Mouse (Mus musculus): Measurements from ENCODE around the gene Tagap1. TPM values are rescaled to one million over a fixed set of nuclear protein-coding genes. Genes with fewer than 3 reads are reported as not detected.
"Not testable (repeated sequence)": the region's sequence is repeated elsewhere in the genome, so short reads cannot be mapped to it uniquely, and the experiment has no call there.

Gene Tagap1
- total and polyA plus RNA-seq, 3 experiments = 16.8 to 21.1 (median 20.3) TPM

DNA sequence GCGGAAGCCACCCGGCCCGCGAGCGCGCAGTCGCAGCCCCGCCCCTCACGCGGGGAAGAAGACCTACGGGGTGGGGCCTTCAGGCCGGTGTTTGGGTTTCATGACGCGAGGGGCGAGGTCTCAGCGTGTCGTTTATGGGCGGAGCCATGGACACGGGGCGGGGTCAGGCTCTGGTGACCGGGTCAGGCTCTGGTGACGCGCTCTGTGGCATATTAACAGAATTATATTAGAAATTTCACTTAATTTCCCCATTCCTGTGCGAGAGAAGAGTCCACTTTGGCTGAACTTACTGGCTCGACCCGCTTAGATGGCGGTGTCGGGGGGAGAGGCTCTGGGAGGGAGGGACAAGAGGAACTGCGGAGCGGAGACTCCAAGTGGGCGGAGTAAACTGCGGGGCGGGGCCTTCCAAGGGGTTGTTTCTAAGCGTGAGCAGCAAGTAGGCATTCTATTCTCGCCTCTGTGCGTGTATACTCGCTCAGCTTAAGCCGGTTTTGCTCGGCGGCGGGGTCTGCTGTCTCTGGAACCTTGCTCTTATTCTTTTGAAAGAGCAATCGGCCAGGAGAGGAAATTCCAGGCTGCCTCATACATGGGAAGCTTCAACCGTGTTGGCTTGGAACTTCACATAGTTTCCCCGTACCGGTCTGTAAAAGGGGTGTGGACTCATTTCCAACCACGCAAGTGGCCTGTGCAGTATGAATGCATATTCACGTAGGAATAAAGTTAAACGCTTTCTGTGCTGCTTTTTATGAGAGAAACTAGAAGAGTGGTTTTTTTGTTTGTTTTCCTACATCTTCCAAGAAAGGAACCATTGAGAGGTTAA is 435 bp upstream of the Tagap1 start:
- Histone ChIP-seq H3K4me3 (replicated peaks in 1 of 3; ENCODE audit: low read depth in 2 of 3, low read length in 2 of 3, poor library complexity in 1 of 3) (peak overlapping the region in 2 of 3 experiments; percentile 23 to 35), H3K4me2 (ENCODE audit: insufficient read depth, low read depth, poor library complexity, severe bottlenecking) (peak overlapping the region; percentile 61; the same call in 1 of the 2 replicates)
- H3K9ac ChIP-seq (ENCODE audit: insufficient read depth, low read depth); dilution Hi-C loops (cut with MboI; ENCODE audit: extremely low pct_ligation_motif_present, extremely low pct_unique_long_range_greater_than_20kb, low sequenced_read_pairs); in situ Hi-C loops (cut with MboI; ENCODE audit: low pct_ligation_motif_present, low pct_unique_long_range_greater_than_20kb, low sequenced_read_pairs); H3K36me3 ChIP-seq (replicated peaks in 1 of 2; ENCODE audit: control insufficient read depth in 1 of 2, insufficient read depth in 1 of 2, low read length in 1 of 2); H3K4me1 ChIP-seq (ENCODE audit: control insufficient read depth in 1 of 2, insufficient read depth in 2 of 2); H3K27ac ChIP-seq (ENCODE audit: insufficient read depth, low read depth); H3K9me3 ChIP-seq (replicated peaks; ENCODE audit: low read length); H3K79me2 ChIP-seq (replicated peaks; ENCODE audit: control insufficient read depth, extremely low read depth, insufficient read depth, poor library complexity, severe bottlenecking); H3K27me3 ChIP-seq (replicated peaks); DNase-seq (ENCODE audit: extremely low read depth): not testable (repeated sequence)
- TF ChIP-seq SIN3A (IDR thresholded peaks at IDR 0.05; ENCODE audit: low read length) (peak; percentile 31; the same call in 1 of the 2 replicates), MXI1 (IDR thresholded peaks at IDR 0.05; ENCODE audit: low read depth, low read length) (0 out of 2 replicates have a peak, but pooled peaks have one; percentile 23), POLR2A (IDR thresholded peaks at IDR 0.05; ENCODE audit: low read depth, low read length) (peak; percentile 55; the same call in 1 of the 2 replicates)

DNA sequence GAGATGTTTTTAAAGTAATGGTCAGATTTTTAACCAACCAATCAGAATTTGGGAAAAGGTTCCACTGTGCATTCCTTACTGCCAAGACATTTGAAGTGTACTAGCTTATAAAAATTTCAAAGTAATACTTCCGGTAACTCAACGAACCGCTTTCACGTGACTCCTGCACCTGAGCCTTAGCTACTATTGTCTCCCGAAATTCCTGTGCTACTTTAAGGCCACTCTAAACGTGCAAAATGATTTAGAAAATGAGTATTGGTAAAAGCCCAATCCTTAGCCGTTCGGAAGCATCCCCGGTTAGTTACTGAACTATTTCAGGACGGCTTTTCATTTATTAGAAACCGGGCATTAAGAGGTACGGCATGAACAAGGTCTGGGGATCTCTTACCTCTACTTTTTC is 607 bp downstream of the Tagap1 start:
- not testable (repeated sequence) for H3K27ac ChIP-seq (ENCODE audit: insufficient read depth, low read depth)

DNA sequence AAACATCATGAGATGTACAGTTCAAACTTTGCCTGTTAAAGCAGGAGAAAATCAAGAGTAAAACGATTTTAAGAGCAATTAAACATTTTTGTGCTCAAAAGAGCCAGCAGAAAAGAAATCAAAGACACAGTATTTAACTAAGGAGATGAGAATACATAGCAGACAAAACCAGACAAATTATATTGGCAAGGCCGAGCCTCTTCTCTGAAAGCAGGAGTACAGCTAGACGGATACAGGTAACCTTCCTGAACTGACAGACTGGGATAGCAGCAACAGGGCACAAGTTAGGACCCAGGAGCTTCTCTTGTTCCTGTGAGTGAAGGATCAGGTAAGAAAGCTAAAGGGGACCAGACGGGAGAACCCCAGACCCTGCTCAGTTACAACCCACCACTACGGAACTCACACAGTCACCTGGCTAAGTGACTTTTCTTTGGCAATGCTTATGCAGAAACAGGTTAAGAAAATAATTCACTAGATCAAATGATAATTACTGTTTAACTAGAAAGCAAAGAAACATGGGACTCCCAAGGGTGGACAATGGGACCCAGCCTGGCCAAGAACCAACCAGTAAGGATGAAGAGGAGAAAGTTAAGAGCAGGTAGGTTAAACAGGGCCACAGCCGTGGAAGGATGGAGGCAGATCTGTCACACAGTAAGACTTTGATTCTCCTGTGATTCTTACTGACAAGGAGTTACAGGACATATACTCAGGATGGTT is 1.3 kb downstream of the Tagap1 start:
- DNase-seq (ENCODE audit: extremely low read depth); H3K9me3 ChIP-seq (replicated peaks; ENCODE audit: low read length); H3K79me2 ChIP-seq (replicated peaks; ENCODE audit: control insufficient read depth, extremely low read depth, insufficient read depth, poor library complexity, severe bottlenecking); in situ Hi-C loops (cut with MboI; ENCODE audit: low pct_ligation_motif_present, low pct_unique_long_range_greater_than_20kb, low sequenced_read_pairs); H3K27ac ChIP-seq (ENCODE audit: insufficient read depth, low read depth); dilution Hi-C loops (cut with MboI; ENCODE audit: extremely low pct_ligation_motif_present, extremely low pct_unique_long_range_greater_than_20kb, low sequenced_read_pairs); H3K4me1 ChIP-seq (ENCODE audit: control insufficient read depth in 1 of 2, insufficient read depth in 2 of 2); H3K36me3 ChIP-seq (replicated peaks in 1 of 2; ENCODE audit: control insufficient read depth in 1 of 2, insufficient read depth in 1 of 2, low read length in 1 of 2); H3K27me3 ChIP-seq (replicated peaks): not testable (repeated sequence)
- peak overlapping the region; percentile 81; the same call in 1 of the 2 replicates for H3K9ac ChIP-seq (ENCODE audit: insufficient read depth, low read depth)
- peak overlapping the region; percentile 36; the same call in 1 of the 2 replicates for H3K4me2 ChIP-seq (ENCODE audit: insufficient read depth, low read depth, poor library complexity, severe bottlenecking)
- peak overlapping the region in 2 of 3 experiments; percentile 38 to 56 for H3K4me3 ChIP-seq (replicated peaks in 1 of 3; ENCODE audit: low read depth in 2 of 3, low read length in 2 of 3, poor library complexity in 1 of 3)

More for the DNA sequence above, 607 bp downstream of the Tagap1 start:
- Histone ChIP-seq H3K4me2 (ENCODE audit: insufficient read depth, low read depth, poor library complexity, severe bottlenecking) (peak overlapping the region; percentile 36; the same call in 1 of the 2 replicates), H3K9ac (ENCODE audit: insufficient read depth, low read depth) (peak overlapping the region; percentile 81), H3K4me3 (replicated peaks in 1 of 3; ENCODE audit: low read depth in 2 of 3, low read length in 2 of 3, poor library complexity in 1 of 3) (peak overlapping the region in 2 of 3 experiments; percentile 56 to 68)
- dilution Hi-C loops (cut with MboI; ENCODE audit: extremely low pct_ligation_motif_present, extremely low pct_unique_long_range_greater_than_20kb, low sequenced_read_pairs); H3K79me2 ChIP-seq (replicated peaks; ENCODE audit: control insufficient read depth, extremely low read depth, insufficient read depth, poor library complexity, severe bottlenecking); DNase-seq (ENCODE audit: extremely low read depth); in situ Hi-C loops (cut with MboI; ENCODE audit: low pct_ligation_motif_present, low pct_unique_long_range_greater_than_20kb, low sequenced_read_pairs); H3K27me3 ChIP-seq (replicated peaks); H3K9me3 ChIP-seq (replicated peaks; ENCODE audit: low read length); H3K4me1 ChIP-seq (ENCODE audit: control insufficient read depth in 1 of 2, insufficient read depth in 2 of 2); H3K36me3 ChIP-seq (replicated peaks in 1 of 2; ENCODE audit: control insufficient read depth in 1 of 2, insufficient read depth in 1 of 2, low read length in 1 of 2): not testable (repeated sequence)
- TF ChIP-seq BHLHE40 (IDR thresholded peaks at IDR 0.05; ENCODE audit: low read depth, low read length) = peak; percentile 69

DNA sequence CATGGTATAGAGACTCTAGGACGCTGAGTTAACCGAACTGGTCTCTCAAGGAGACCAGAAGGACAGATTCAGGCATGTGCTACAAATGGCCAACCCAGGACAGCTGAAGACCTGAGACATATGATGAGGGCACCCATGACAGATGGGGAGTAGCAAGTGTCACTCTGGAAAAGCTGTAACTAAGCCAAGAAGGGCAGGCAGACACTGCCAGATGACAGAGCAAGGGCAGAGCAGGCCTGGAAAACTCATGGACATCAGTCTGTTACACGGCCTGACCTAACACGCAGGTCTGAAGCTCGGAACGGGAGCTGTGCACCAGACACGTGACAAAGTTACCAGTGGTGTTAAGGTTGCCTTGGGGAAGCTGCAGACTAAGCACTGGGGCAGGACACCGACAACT is 2.1 kb downstream of the Tagap1 start:
- DNase-seq (ENCODE audit: extremely low read depth); dilution Hi-C loops (cut with MboI; ENCODE audit: extremely low pct_ligation_motif_present, extremely low pct_unique_long_range_greater_than_20kb, low sequenced_read_pairs); H3K4me3 ChIP-seq (replicated peaks in 1 of 3; ENCODE audit: low read depth in 2 of 3, low read length in 2 of 3, poor library complexity in 1 of 3); H3K27ac ChIP-seq (ENCODE audit: insufficient read depth, low read depth); H3K27me3 ChIP-seq (replicated peaks); H3K4me1 ChIP-seq (ENCODE audit: control insufficient read depth in 1 of 2, insufficient read depth in 2 of 2); H3K9me3 ChIP-seq (replicated peaks; ENCODE audit: low read length); H3K79me2 ChIP-seq (replicated peaks; ENCODE audit: control insufficient read depth, extremely low read depth, insufficient read depth, poor library complexity, severe bottlenecking); H3K4me2 ChIP-seq (ENCODE audit: insufficient read depth, low read depth, poor library complexity, severe bottlenecking); H3K9ac ChIP-seq (ENCODE audit: insufficient read depth, low read depth); in situ Hi-C loops (cut with MboI; ENCODE audit: low pct_ligation_motif_present, low pct_unique_long_range_greater_than_20kb, low sequenced_read_pairs); H3K36me3 ChIP-seq (replicated peaks in 1 of 2; ENCODE audit: control insufficient read depth in 1 of 2, insufficient read depth in 1 of 2, low read length in 1 of 2): not testable (repeated sequence)

DNA sequence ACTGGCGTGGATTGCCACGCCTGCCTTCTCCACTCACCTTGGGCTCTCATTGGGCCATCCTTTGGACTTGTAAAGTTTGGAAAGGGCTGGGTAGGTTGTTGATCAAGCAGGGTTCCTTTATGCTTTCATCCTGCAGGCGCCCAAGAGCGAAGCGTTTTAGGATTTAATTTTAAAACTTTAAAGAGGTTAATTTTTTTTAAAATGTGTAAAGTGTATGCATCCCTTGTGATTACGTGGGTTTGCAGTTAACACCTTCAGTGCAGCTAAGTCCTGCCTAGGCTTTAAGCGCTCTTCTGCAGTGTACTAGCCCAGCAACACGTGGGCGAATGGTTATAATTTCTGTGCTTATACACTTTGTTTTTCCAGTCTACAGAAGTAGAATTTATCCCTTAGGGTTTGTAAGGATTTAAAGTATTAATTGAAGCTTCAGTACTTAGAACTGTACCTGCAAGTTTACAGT is 12.2 kb downstream of the Tagap1 start:
- in situ Hi-C loops (cut with MboI; ENCODE audit: low pct_ligation_motif_present, low pct_unique_long_range_greater_than_20kb, low sequenced_read_pairs); H3K27ac ChIP-seq (ENCODE audit: insufficient read depth, low read depth); H3K4me1 ChIP-seq (ENCODE audit: control insufficient read depth in 1 of 2, insufficient read depth in 2 of 2); DNase-seq (ENCODE audit: extremely low read depth); dilution Hi-C loops (cut with MboI; ENCODE audit: extremely low pct_ligation_motif_present, extremely low pct_unique_long_range_greater_than_20kb, low sequenced_read_pairs); H3K36me3 ChIP-seq (replicated peaks in 1 of 2; ENCODE audit: control insufficient read depth in 1 of 2, insufficient read depth in 1 of 2, low read length in 1 of 2); H3K27me3 ChIP-seq (replicated peaks); H3K9me3 ChIP-seq (replicated peaks; ENCODE audit: low read length); H3K79me2 ChIP-seq (replicated peaks; ENCODE audit: control insufficient read depth, extremely low read depth, insufficient read depth, poor library complexity, severe bottlenecking): not testable (repeated sequence)
- Histone ChIP-seq H3K9ac (ENCODE audit: insufficient read depth, low read depth) (peak overlapping the region; percentile 73), H3K4me3 (replicated peaks in 1 of 3; ENCODE audit: low read depth in 2 of 3, low read length in 2 of 3, poor library complexity in 1 of 3) (peak overlapping the region; percentile 38 to 98 (median 52)), H3K4me2 (ENCODE audit: insufficient read depth, low read depth, poor library complexity, severe bottlenecking) (peak overlapping the region; percentile 51)

Data from CH12.LX (cell line).